Mouse (Mus musculus) inflammation-experienced regulatory T-cells (primary cell): ENCODE data around the gene Gm21293. TPM values are rescaled to one million over a fixed set of nuclear protein-coding genes. Genes with fewer than 3 reads are reported as not detected.

ENCODE experiments used
- polyA plus RNA-seq, 2 experiments: library from polyadenylated mRNA; unstranded; fragments of 100-300 nt; shearing (Covaris generic); gene quantifications; one replicate each; pipeline ENCODE4 v1.2.1; 2017

Gene Gm21293
- not detected for polyA plus RNA-seq

GRCm38 (mm10) chr10:104142687-104143086, at the start of gene Gm21293:
TSS of gene Gm21293 (plus strand) at chr10:104142987.

DNA sequence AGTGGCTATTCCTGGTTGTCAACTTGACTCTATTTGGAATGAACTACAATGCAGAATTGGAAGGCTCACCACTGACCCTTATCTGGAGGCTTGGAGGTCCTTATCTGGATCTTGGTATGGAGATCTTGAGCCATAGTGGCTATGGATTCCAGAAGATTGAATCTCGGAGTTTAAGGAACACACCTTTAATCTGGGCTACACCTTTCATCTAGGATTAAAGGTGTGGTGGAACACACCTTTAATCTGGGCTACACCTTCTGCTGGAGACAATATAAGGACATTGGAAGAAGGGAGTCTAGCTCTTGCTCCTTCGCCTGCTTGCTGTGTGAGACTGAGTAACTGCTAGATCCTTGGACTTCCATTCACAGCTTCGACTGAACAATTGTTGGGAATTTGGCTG, 8.4 kb downstream of the Gm21293 start, which contains the start of gene Gm6763:
Gm6763 (plus strand) TSS at position 301 of the 400 bp plus-strand sequence.

GRCm38 (mm10) chr10:104159706-104160105, 16.9 kb downstream of the Gm21293 start, which contains the start of gene Gm8764:
TSS of gene Gm8764 (plus strand) at chr10:104160006.

GRCm38 (mm10) chr10:104168215-104168614, 25.4 kb downstream of the Gm21293 start, which contains the start of gene Gm21304:
TSS of gene Gm21304 (plus strand) at chr10:104168515.

DNA sequence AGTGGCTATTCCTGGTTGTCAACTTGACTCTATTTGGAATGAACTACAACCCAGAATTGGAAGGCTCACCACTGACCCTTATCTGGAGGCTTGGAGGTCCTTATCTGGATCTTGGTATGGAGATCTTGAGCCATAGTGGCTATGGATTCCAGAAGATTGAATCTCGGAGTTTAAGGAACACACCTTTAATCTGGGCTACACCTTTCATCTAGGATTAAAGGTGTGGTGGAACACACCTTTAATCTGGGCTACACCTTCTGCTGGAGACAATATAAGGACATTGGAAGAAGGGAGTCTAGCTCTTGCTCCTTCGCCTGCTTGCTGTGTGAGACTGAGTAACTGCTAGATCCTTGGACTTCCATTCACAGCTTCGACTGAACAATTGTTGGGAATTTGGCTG, 33.9 kb downstream of the Gm21293 start, which contains the start of gene Gm21312:
Gm21312 (plus strand) TSS at position 301 of the 400 bp plus-strand sequence.

DNA sequence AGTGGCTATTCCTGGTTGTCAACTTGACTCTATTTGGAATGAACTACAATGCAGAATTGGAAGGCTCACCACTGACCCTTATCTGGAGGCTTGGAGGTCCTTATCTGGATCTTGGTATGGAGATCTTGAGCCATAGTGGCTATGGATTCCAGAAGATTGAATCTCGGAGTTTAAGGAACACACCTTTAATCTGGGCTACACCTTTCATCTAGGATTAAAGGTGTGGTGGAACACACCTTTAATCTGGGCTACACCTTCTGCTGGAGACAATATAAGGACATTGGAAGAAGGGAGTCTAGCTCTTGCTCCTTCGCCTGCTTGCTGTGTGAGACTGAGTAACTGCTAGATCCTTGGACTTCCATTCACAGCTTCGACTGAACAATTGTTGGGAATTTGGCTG, 42.4 kb downstream of the Gm21293 start, which contains the start of gene Gm20765:
Gm20765 (plus strand) TSS at position 301 of the 400 bp plus-strand sequence.

DNA sequence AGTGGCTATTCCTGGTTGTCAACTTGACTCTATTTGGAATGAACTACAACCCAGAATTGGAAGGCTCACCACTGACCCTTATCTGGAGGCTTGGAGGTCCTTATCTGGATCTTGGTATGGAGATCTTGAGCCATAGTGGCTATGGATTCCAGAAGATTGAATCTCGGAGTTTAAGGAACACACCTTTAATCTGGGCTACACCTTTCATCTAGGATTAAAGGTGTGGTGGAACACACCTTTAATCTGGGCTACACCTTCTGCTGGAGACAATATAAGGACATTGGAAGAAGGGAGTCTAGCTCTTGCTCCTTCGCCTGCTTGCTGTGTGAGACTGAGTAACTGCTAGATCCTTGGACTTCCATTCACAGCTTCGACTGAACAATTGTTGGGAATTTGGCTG, 51.0 kb downstream of the Gm21293 start, which contains the start of gene Gm4340:
Gm4340 (plus strand) TSS at position 301 of the 400 bp plus-strand sequence.

Other genes with a start within 250 kb of the Gm21293 start
- gene Gm6763, start 8.5 kb downstream of the Gm21293 start, polyA plus RNA-seq = not detected
- gene Gm8764, start 17.0 kb downstream of the Gm21293 start, polyA plus RNA-seq = not detected
- gene Gm21304, start 25.5 kb downstream of the Gm21293 start, polyA plus RNA-seq = not detected
- gene Gm21312, start 34.0 kb downstream of the Gm21293 start, polyA plus RNA-seq = not detected
- not detected for gene Gm20765, start 42.5 kb downstream of the Gm21293 start, polyA plus RNA-seq
- gene Gm4340, start 51.1 kb downstream of the Gm21293 start, polyA plus RNA-seq = 1 to 10 TPM in 1 of 2 experiments, not detected in 1; 1.9 TPM